Mouse (Mus musculus) cerebellum, adult 2 months (tissue): ENCODE measurements around the gene Hey2.

Source experiments
- CTCF ChIP-seq: fragments of 200-500 bp; IDR thresholded peaks from 2 replicates; pipeline ENCODE4 v1.5.1; 2011; ENCODE audit warnings: low read depth, mild to moderate bottlenecking, control low read depth, low read length, moderate library complexity, borderline replicate concordance; ENCODE audit not compliant: insufficient read depth
- POLR2A ChIP-seq: fragments of 200-500 bp; IDR thresholded peaks from 2 replicates; pipeline ENCODE4 v1.6.1; 2011; ENCODE audit warnings: low read length, control low read depth, borderline replicate concordance; ENCODE audit not compliant: insufficient read depth

DNA sequence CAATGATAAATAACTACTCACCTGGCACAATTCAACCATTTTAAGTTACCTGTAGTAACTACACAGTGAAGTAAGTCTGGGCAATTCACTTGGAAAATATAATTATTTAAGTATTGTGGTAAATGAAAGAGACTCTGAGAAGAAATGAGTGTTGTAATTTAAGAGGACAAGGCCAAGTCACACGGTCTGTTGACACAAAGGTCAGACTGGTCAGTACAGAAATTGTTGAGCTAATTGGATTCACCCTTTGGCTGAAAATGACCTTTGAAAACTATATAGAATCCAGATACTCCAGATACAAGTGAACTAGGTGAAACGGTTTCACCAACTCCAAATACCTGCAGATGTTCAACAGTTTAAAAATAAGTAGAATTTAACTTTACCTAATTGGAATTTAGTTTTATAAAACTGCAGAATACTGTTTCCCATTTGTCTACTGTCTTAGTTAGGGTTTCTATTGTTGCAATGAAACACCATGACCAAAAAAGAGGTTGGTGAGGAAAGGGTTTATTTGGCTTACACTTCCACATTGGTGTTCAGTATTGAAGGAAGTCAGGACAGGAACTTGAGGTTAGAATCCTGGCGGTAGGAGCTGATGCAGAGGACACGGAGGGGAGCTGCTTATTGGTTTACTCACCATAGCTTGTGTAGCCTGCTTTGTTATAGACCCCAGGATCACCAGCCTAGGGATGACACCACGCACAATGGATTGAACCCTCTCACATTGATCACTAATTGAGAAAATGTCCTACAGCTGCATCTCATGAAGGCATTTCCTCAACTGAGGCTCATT is 45.9 kb downstream of the Hey2 start:
- no peak for TF ChIP-seq CTCF
- TF ChIP-seq POLR2A, result no peak
